Mouse (Mus musculus): ENCODE results near the gene G0s2.
A peak's percentile ranks its signal among the peaks of the same experiment; 100 is the strongest.

The G0s2 gene

DNA sequence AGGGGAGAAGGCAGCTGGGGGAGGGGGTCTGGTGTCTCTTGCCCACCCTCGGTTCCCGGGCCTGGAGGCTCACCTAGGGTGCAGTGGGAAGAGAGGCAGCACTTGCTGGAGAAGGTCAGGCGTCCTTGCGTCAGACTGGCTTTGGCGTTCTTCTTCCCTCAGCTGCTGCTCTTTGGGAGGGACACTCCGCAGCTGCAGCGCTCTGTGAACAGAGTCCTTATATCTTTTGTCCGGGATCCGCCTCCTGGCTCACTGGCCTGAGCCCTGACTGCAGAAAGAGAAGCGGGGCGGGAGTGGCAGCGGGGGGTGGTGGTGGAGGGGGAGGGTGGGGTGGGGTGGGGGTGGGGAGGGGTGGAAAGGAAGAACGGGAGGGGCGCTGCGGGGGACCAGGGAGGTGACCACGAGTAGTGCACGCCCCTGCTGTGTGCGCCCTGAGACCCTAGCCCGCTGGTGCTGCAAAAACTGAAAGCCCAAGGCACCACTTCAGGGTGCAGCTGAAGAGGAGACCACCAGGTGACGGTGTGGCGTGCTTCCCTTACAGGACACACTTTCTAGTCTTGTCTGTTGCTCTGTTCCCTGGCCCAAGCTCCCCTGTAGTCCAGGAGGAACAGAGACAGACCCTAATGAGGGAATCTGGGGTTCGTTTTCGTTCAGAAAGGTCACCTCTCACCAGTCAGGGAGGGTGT lies at the start of gene G0s2:
Gene G0s2 (minus strand): TSS at position 302 of the 686 bp plus-strand sequence.
- DNase-seq = peak; percentile 31

DNA sequence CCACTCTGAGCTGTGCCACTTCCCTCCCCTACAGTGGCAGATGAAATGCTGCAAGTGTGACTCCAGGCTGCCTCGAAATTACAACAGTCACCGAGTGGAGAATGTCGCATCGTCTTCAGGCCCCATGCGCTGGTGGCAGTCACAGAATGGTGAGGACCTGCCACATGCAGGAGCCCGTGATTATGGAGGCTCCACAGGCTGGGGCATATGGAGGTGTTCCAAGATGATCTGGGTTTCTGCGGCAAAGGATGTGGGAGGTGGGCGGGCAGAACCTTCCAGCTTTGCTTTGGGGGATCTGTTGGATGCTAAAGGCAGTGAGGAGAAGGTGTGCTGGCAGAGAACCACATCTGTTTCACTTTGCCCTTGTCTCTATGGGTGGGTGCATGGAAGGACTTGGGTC lies 47.4 kb upstream of the G0s2 start:
- DNase-seq = no peak

DNA sequence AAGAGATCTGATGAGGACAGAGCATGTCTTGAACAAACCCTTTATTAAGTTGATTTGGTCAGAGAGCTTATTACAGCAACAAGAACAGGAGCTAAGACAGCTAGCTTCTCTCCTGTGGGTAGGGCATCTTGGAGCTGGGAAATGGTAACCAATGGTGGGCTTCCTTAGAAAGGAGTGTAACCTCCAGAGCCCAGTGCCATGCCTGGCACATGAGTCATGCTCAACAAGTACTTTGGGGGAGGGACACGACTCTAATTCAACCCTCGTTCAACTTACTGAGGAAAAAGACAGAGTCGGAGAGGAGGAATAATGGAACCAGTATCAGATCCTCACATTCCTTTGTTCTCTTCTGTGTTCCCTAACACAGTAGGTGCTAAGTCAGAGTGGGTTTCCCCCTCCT lies 46.7 kb upstream of the G0s2 start:
- no peak for DNase-seq

DNA sequence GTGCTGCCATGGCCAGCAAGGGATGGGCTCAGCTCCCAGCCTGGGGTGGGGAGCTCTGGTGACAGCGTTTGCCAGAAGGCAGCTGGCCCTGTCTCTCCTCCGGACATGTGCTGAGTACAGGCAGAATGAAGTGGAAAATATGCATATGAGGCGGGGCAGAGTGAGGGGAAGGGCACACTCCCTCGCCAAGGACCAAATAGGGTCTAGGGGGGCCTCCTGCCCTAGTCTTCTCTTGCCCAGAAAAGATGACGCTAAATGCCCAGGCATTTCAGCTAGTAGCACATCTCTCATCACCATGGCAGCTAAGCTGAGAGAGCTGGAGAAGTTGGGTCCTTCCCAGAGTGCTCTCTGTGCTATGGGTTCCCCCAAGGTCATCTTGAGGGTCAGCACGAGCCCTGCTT lies 44.1 kb upstream of the G0s2 start:
- peak; percentile 67 for DNase-seq

DNA sequence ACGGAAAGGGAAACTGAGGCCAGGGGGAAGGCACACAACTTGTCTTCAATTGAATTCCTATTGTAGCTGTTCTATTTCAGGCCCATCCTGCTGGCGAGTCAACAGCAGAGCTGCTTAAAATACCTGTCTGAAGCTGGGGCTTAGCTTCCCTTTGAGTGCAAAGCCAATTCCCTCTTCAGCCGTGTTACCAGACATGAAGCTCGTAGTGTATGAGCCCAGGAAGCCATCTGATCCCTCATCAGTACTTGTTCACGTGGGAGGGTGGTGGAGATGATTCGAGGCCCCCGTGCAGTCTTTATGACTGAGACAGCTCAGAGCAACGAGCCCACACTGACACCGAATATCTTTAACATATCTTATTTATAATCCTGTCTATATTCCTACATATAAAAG lies 43.3 kb upstream of the G0s2 start:
- no peak for DNase-seq

DNA sequence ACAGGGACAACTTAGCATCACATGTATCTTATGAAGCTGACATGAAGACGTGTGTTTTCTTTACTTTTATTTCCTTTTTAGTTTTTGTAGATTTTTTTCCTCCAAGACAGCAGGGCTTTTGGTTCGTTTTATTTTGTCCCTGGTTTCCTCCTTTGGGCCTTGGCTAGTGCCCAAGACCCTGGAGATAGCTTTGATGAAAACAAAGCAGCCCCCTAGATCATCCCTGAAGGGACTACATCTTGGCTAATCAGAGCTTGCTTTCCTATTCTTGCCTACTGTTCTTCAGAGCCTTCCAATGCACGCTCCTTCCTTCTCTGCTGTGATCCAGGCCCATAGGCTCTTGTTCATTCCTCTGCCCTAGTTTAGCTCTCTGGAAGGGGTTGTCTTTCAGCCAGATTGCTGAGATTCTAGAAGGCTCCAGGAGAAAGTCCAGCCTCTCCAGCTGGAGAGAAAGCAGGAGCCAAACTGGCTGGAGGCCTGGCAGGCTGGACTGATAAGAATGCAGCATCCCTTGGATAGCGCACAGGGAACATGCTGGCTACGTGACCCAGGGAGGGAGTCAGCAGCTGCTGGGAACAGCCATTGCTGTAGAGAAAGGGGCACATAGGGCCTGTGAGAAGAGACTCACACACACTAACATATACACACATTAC lies 42.8 kb upstream of the G0s2 start:
- DNase-seq = peak; percentile 86

DNA sequence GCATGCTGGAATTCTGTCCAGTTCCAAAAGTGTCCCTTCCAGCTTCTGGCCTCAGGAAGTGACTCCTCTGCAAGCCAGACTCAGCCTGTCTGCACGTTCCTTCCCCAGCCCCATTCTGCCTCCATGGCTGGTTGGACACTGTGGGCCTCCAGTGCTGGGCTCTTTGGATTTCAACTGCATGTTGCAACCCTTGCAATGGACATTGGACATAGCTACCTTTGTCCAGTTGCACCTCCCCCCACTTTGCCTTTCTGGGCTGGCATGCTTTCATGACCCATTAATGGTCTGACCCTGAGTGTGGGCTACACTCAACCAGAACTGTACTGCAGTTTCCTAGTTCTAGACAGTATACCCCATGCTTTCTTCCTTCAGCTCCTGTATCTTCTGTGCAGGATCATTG lies 38.6 kb upstream of the G0s2 start:
- no peak for DNase-seq

DNA sequence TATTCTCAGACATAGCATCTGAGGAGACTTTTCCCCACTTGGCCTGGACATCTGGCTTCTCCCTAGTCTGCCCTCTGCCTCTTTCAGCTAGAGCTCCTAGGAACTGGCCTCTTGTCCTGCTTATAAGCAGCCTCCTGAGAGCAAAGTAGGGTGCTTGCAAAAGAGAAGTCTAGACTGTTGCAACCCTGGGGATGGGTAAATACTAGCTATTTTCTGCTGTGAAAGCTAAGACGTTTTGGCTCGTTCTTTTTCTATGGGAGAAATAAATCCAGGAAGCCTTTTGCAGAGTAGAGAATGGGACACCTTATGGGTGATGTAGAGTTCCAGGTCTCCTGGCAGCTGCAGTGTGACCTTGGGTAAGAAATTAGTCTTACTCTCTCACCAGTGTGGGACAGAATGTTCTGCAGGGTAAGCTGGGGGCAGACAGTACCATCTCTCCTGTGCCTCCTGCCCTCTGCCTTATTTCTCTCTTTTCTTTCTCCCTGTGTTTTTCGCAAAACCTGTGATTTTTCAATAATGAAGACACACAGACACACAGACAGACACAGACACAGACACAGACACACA lies 37.6 kb upstream of the G0s2 start:
- no peak for DNase-seq

DNA sequence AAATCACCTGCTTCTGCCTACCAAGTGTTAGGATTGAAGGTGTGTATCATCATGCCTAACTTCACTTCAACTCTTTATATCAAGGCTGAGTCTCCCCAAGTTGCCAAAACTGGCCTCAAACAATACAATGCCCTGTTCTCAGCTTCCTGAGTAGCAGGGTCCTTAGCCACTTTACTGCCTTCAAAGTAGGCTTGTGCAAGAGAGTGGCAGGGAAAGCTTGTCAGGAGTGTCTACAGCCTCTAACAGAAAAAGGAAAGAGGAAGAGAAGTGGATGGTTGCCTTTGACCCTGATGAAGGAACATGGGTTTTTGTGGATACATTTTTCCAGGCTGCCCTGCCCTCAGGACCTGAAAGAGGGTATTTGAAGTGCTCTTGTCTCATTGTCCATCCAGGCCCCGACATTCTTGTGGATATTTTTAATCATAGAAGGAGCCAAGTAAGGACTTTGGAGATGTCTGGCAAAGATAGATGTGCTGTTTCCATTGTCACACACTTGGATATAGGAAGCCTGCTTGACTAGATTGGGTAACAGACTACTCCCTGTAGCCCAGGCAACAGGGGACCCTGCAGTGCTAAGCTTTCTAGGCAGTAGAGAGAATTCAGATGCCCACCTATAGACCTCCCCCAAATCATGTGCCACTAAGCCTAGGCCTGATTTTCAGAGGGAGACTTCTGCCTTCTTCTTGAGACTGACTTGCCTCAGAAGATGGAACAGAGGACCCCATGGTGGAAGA lies 36.9 kb upstream of the G0s2 start:
- no peak for DNase-seq

DNA sequence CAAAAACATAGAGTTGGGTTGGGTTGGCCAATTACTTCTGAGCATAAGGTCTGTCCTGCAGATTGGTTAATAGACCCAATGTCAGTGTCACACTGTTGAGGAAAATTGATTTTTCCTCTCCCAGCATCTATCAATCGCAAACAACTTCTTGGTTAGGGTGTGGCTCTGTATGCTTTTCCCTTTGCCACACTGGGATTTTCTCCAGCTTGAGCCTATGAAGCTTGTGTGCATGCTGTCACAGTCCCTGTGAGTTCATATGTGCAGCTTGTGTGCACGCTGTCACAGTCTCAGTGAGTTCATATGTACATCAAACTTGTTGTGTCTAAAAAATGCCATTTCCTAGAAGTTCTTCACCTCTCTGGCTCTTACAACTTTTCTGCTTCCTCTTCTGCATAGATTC lies 33.8 kb upstream of the G0s2 start:
- DNase-seq = no peak

DNA sequence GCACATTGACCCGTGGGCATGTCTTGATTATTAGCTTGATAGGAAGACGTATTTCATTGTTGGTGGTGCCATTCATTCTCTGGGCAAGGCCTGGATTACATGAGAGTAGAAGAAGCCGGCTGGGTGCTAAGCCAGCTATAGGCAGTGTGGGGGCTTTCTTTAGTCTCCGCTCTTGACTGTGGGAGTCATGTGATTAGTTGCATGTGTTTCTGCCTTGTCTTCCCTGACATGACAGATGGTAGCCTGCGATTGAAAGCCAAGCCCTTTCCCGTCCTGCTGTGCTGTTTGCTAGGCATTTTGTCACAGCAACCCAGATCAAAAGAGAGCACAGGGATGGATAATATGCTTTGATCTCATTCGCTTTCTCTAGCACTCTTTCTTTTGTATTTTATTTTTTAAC lies 32.4 kb upstream of the G0s2 start:
- peak; percentile 69 for DNase-seq

DNA sequence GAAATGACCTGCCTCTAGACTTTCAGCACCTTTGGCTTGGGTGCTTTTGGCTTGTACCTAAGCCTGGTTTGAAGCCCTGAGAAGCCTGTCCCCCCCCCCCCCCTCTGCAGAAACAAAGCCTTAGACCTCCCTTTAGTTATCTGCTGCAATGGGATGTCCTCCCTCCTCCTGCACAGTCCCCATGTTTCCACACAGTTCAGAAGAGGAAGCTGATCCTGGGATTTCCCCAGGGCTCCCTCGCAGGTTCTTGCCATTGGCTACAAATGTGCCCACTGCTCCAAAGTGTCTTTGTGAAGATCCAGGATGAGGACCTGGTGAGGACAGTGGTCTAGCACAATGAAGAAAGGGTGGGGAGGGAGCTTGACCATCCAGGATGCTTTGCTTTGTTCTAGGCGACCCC lies 30.1 kb upstream of the G0s2 start:
- DNase-seq = no peak

DNA sequence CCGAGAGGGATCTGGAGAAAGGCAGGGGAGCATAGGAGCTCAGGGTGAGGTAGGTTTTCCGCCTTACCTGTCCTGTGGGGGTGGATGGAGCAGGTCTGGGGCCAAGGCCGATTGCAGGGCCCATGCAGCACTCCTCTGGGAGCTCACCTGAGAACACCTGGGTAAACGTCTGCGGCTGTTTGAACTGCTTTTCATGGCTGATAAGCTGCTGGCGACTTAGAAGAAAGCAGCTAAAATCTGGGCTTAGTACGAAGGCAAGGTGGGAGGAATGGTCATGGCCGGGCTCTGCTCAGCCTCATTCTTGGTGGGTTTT lies 29.0 kb upstream of the G0s2 start:
- no peak for DNase-seq

DNA sequence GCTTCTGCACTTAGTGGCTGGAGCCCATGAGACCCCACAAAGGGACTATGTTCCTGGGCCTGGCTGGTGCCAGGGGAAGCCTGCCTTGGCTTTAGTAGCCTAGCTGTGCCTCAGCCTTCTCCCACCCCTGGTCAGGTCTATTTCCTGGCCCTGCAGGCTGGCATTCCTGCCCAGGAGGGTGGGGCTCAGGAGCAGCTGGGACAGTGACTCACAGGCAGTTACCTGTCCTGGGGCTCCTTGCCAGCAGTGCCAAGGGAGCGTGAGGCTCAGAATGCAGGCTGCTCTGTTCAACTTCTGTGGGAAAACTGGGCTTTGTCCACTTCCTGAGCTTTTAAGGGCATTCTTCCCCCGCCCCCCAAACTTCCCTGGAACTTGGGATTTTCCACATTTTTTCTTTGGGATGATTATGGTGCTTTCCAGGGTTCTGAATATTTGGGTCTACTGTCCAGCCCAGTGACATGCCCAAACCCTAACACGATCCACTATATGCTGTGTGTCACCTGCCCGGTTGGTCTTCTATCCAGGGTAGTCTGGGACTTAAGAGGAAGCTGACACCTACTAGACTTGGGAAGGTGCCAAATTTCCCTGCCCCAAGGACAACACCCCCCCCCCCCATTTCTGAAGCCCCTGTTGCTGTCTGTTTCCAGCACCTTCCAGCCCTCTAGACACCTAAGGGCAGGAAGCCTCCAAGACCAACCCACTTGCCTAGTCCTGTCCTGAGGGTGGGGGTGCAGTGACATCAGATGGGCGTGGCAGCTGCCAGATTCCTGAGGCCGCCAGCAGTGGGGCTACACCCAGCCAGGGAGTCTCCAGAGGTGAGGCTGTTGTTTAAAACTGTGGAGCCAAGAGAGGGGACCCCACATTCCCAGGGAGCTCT lies 28.4 kb upstream of the G0s2 start:
- DNase-seq = peak; percentile 43

DNA sequence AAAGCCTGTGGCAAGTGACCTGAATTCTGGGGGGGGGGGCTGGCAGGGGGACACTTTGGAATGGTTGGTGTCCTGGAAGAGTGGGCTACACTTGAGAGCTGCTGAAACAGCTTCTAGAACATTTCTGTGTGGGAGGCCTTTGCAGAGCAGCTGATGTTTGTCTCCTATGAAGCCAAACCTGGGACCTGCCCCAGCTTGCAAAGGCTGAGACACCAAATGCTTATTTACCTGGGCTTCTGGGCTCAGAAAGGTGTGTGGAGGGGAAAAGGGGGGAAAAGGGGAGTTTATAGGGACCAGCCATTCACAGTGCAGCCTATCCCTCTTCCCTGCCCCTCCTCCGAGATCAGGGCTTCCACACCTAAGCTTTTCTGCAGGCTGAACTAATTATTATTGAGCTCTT lies 27.0 kb upstream of the G0s2 start:
- no peak for DNase-seq

DNA sequence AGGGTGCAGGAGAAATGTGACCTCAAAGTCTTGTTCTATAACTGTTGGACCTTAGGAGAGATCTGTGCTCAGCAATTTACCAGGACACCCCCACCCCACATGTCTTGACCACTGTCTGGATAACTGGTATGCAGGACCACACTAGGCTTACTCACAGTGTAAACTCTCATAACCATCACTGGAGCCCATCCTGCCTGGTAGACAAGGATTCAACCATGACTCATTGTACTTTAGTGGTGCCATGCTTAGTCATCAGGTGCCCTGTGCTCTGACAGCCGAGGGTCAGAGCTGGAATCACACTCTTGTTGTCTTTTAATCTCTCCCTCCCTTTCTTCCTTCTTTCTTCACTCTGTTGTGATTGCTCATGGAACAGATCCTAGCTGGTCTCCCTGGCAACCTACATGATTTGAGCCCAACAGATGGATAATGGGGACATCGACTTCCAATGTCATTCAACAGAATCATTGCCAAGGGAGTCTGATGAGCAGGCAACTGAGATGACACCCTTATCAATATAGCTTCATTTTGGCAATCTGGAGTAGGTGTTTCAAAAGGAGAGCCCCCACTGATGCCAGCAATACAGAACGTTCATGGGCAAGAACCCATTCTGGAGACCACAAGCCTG lies 25.2 kb upstream of the G0s2 start:
- no peak for DNase-seq

DNA sequence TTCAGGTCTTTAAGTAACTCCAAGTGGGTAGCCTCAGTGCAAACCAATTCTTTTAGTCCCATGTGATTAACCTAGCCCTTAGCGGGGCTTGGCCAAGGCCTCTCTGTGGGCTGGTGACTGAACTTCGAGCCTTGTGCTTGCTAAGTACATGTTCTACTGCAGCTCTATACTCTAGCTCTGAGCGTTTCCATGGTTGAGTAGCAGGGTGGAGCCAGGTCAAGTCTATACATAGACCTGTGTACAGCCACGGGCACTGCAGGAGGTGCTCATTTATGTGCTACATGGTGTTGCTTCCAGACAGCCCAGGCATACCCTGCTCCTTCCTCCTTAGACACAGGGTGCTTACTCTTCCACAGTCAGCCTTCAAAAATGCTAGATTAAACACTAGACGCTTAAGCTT lies 22.9 kb upstream of the G0s2 start:
- no peak for DNase-seq

DNA sequence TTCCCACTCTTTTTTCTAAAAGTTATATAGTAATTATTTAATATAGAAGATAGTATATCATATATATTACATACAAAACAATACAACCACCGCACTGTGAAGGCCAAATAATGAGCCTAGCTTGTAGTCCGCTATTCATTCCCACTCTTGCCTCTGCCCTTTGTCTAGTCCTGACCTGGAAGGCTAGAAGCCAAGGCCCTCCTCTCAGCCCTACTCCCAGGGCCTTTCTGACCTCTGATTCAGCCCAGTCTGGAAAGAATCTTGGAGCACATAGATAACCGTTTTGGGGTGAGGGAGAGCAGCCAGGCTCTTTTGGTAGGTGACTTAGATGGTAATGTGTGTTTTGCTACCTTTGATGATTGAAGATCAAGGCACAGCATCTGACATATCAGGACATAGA lies 20.9 kb upstream of the G0s2 start:
- DNase-seq = no peak

DNA sequence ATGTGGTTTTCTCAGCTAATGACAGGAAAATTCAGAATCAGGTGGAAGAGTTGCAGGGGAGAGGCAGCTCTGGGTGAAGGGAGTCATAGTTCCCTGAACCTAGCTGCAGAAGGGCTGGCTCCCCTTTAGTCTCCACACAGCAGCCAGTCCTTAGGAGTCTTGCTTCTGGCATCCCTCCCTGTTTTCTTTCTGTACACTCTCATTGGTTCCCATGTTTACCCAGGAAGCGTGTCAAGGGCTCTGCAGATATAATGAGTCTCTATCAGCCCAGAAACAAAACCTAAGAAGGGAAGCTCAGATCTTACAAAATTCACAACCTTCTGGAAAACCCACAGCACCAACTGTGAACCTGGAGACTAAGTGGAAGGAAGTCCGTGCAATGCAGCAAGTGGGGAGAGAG lies 20.0 kb upstream of the G0s2 start:
- DNase-seq = no peak

DNA sequence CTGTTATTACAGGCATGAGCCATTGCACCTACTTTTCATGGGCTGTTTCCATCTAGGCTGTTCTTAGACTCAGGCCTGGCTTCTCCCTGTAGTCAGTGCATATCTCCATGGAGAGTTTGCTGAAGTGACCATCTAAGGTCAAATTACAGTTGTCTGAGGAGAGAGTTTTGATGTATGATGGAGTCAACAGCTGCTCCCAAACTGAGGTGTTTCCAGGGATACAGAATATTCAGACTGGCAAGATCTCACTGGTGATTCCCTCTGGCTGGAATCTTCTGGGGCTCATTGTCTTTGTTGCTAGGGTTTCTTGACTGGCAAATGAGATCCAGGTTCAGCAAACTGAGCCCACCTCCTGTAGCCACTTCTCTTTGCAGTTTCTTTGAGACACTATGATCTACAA lies 17.7 kb upstream of the G0s2 start:
- DNase-seq = no peak

DNA sequence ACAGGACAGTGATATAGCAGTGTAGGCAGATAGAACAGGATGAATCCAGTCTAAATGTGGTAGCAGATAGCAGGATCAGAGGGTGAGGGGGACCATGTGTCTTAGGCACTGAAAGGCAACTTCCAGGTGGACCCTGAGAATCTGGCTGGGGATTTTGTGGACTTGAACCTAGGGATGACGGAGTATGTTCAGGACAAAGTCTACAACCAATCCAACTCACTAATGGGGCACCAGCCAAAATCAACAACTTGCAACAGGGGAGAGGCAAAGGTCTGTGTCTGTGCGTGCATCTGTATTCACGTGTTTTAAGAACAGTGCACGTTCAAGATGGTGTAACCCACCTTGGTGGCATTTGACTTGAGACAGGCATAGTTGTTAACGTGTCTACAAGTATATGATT lies 16.9 kb upstream of the G0s2 start:
- DNase-seq = no peak

DNA sequence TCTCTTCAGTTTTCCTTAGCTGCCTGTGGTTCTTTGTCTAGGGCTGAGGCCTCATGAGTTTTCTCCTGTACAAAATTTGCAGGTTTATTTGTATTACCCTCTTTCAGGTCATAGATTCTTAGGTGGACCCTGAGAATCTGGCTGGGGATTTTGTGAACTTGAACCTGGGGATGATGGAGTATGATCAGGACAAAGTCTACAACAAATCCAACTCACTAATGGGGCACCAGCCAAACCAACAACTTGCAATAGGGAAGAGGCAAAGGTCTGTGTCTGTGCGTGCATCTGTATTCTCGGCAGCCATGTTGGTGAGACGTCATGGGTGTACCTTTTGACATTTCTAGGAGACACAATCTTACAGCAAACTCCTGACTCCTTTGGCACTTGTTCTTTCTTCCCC lies 16.1 kb upstream of the G0s2 start:
- DNase-seq = no peak

DNA sequence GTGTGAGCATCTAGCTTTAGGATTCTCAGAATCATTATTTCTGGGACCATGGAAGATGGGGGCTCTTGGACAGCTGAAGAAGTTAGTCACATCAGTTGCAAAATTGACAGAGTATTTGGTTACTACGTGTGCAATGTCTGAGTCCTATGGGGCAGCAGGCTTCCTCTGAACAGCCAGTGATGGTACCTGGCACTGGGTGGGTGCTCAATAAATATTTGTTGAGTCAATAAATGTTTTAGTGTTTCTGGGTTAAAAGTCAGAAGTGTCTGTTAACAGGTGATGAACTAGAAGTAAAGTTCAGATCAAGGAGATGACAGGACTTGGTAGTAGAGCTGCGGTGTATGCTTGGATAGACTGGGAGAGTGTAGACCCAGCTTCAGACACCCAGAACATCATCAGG lies 14.6 kb upstream of the G0s2 start:
- no peak for DNase-seq

All from cerebellum, adult 11 months (tissue).